Mouse (Mus musculus) embryonic facial prominence, embryonic 12.5 days (tissue): ENCODE measurements around the gene Myo18b. TPM values are rescaled to one million over a fixed set of nuclear protein-coding genes. Genes with fewer than 3 reads are reported as not detected.

Source experiments
- ATAC-seq: fragments of 200-750 bp; cut with Nextera tagmentation; 2 replicates; pipeline ENCODE4 v1.8.0; 2017; ENCODE audit not compliant: insufficient number of reproducible peaks, insufficient read depth, low FRiP score, low TSS enrichment
- H3K27ac ChIP-seq: fragments of 300-500 bp; sonication (generic); 2 replicates; pipeline ENCODE4 v1.5.1; 2016; ENCODE audit warnings: mild to moderate bottlenecking
- H3K27me3 ChIP-seq: fragments of 300-500 bp; sonication (generic); 2 replicates; pipeline ENCODE4 v1.6.1; 2016; ENCODE audit warnings: mild to moderate bottlenecking, moderate library complexity
- H3K36me3 ChIP-seq: fragments of 300-500 bp; sonication (generic); 2 replicates; pipeline ENCODE4 v1.6.1; 2016; ENCODE audit warnings: mild to moderate bottlenecking
- H3K4me1 ChIP-seq: fragments of 300-500 bp; sonication (generic); 2 replicates; pipeline ENCODE4 v1.6.1; 2016
- H3K4me2 ChIP-seq: fragments of 300-500 bp; sonication (generic); replicated peaks from 2 replicates; pipeline ENCODE4 v1.6.1; 2016; ENCODE audit warnings: mild to moderate bottlenecking, moderate library complexity
- H3K4me3 ChIP-seq: fragments of 300-500 bp; sonication (generic); 2 replicates; pipeline ENCODE4 v1.5.1; 2016; ENCODE audit warnings: mild to moderate bottlenecking
- H3K9ac ChIP-seq: fragments of 300-500 bp; sonication (generic); 2 replicates; pipeline ENCODE4 v1.6.1; 2016; ENCODE audit warnings: mild to moderate bottlenecking, moderate library complexity
- H3K9me3 ChIP-seq: fragments of 300-500 bp; sonication (generic); 2 replicates; pipeline ENCODE4 v1.6.1; 2016; ENCODE audit warnings: mild to moderate bottlenecking, moderate library complexity
- WGBS: fragments of 180-500 bp; shearing (Covaris S2); methylation state at CpG from one replicate; pipeline ENCODE4 v1.1.7; 2016; 5-methylcytosine and 5-hydroxymethylcytosine counted together
- polyA plus RNA-seq: library from polyadenylated mRNA; unstranded; fragments of >200 nt; fragmentation: Nextera tagmentation; extraction: Ambion mirVana; gene quantifications from 2 replicates; pipeline ENCODE4 v1.2.1, GENCODE M21; 2016

Gene Myo18b
- polyA plus RNA-seq, 1 experiment from 2014 or later, result 0.75 TPM

GRCm38 (mm10) chr5:112687100-112687818 is 208.9 kb downstream of the Myo18b start:
- WGBS, result 60% methylated on average over 4 of the region's 4 CpGs
- no peak overlapping the region for H3K27ac ChIP-seq

GRCm38 (mm10) chr5:112686309-112687099 is 209.7 kb downstream of the Myo18b start:
- H3K9me3 ChIP-seq, result no peaks in the 10 kb centered on the region
- no peak overlapping the region for H3K4me3 ChIP-seq
- H3K9ac ChIP-seq, result no peak overlapping the region
- H3K36me3 ChIP-seq, result no peaks in the 10 kb centered on the region
- no peak for ATAC-seq
- H3K4me2 ChIP-seq, result no peak overlapping the region
- no peak overlapping the region for H3K27ac ChIP-seq
- no peaks in the 10 kb centered on the region for H3K27me3 ChIP-seq
- H3K4me1 ChIP-seq, result no peaks in the 10 kb centered on the region
- 77% methylated on average over 14 of the region's 14 CpGs for WGBS

More at GRCm38 (mm10) chr5:112687100-112687818, 208.9 kb downstream of the Myo18b start:
- Histone ChIP-seq H3K9me3 (no peaks in the 10 kb centered on the region), H3K27me3 (no peaks in the 10 kb centered on the region), H3K4me2 (no peak overlapping the region), H3K9ac (no peak overlapping the region), H3K36me3 (no peaks in the 10 kb centered on the region), H3K4me3 (no peak overlapping the region), H3K4me1 (no peaks in the 10 kb centered on the region)
- no peak for ATAC-seq

- Histone ChIP-seq H3K9ac (no peak overlapping the region), H3K36me3 (no peaks in the 10 kb centered on the region), H3K27ac (no peak overlapping the region), H3K27me3 (no peaks in the 10 kb centered on the region), H3K4me2 (no peak overlapping the region), H3K9me3 (no peaks in the 10 kb centered on the region), H3K4me3 (no peak overlapping the region), H3K4me1 (no peaks in the 10 kb centered on the region)
- WGBS, result 96% methylated on average over 2 of the region's 2 CpGs
- ATAC-seq, result no peak
Measured at GRCm38 (mm10) chr5:112679251-112679650, 216.9 kb downstream of the Myo18b start.

GRCm38 (mm10) chr5:112678153-112678552 is 218.0 kb downstream of the Myo18b start:
- Histone ChIP-seq H3K4me1 (no peaks in the 10 kb centered on the region), H3K36me3 (no peaks in the 10 kb centered on the region), H3K4me2 (no peak overlapping the region), H3K27me3 (no peaks in the 10 kb centered on the region), H3K9ac (no peak overlapping the region), H3K27ac (no peak overlapping the region), H3K4me3 (no peak overlapping the region), H3K9me3 (no peaks in the 10 kb centered on the region)
- no peak for ATAC-seq
- WGBS, result 72% methylated on average over 4 of the region's 4 CpGs

GRCm38 (mm10) chr5:112674806-112675205 is 221.4 kb downstream of the Myo18b start:
- ATAC-seq, result no peak
- no peaks in the 10 kb centered on the region for H3K27me3 ChIP-seq
- no peaks in the 10 kb centered on the region for H3K4me1 ChIP-seq
- WGBS, result 83% methylated on average over 5 of the region's 5 CpGs
- H3K9me3 ChIP-seq, result no peaks in the 10 kb centered on the region
- no peak overlapping the region for H3K9ac ChIP-seq
- H3K27ac ChIP-seq, result no peak overlapping the region
- H3K4me2 ChIP-seq, result no peak overlapping the region
- no peak overlapping the region for H3K4me3 ChIP-seq
- no peaks in the 10 kb centered on the region for H3K36me3 ChIP-seq

GRCm38 (mm10) chr5:112672457-112672856 is 223.7 kb downstream of the Myo18b start:
- no peaks in the 10 kb centered on the region for H3K27me3 ChIP-seq
- no peak overlapping the region for H3K9ac ChIP-seq
- no peak for ATAC-seq
- WGBS, result 58% methylated on average over 7 of the region's 7 CpGs
- no peak overlapping the region for H3K4me3 ChIP-seq
- no peaks in the 10 kb centered on the region for H3K36me3 ChIP-seq
- H3K4me2 ChIP-seq, result no peak overlapping the region
- no peaks in the 10 kb centered on the region for H3K9me3 ChIP-seq
- H3K27ac ChIP-seq, result no peak overlapping the region
- no peaks in the 10 kb centered on the region for H3K4me1 ChIP-seq

GRCm38 (mm10) chr5:112671961-112672360 is 224.2 kb downstream of the Myo18b start:
- Histone ChIP-seq H3K4me3 (no peak overlapping the region), H3K9me3 (no peaks in the 10 kb centered on the region), H3K4me2 (no peak overlapping the region), H3K27ac (no peak overlapping the region), H3K4me1 (peaks cover 3% of the 10 kb centered on the region; the same call in 1 of the 2 replicates), H3K27me3 (no peaks in the 10 kb centered on the region), H3K9ac (no peak overlapping the region), H3K36me3 (no peaks in the 10 kb centered on the region)
- no peak for ATAC-seq
- 46% methylated on average over 2 of the region's 2 CpGs for WGBS

- Histone ChIP-seq H3K4me3 (no peak overlapping the region), H3K36me3 (no peaks in the 10 kb centered on the region), H3K27ac (no peak overlapping the region), H3K4me1 (peaks cover 15% of the 10 kb centered on the region), H3K4me2 (no peak overlapping the region), H3K9me3 (no peaks in the 10 kb centered on the region), H3K27me3 (no peaks in the 10 kb centered on the region), H3K9ac (no peak overlapping the region)
- no peak for ATAC-seq
- whole genome bisulfite sequencing, result 69% methylated on average over 8 of the region's 8 CpGs
Measured at GRCm38 (mm10) chr5:112667153-112667552, 229.0 kb downstream of the Myo18b start.

GRCm38 (mm10) chr5:112665661-112666060 is 230.5 kb downstream of the Myo18b start:
- Histone ChIP-seq H3K27me3 (no peaks in the 10 kb centered on the region), H3K4me2 (no peak overlapping the region), H3K36me3 (no peaks in the 10 kb centered on the region), H3K4me3 (no peak overlapping the region), H3K27ac (no peak overlapping the region), H3K9me3 (no peaks in the 10 kb centered on the region), H3K4me1 (peaks cover 15% of the 10 kb centered on the region), H3K9ac (no peak overlapping the region)
- no peak for ATAC-seq
- WGBS, result 43% methylated on average over 7 of the region's 7 CpGs

GRCm38 (mm10) chr5:112663701-112664100 is 232.5 kb downstream of the Myo18b start:
- no peak overlapping the region for H3K4me3 ChIP-seq
- WGBS, result 10% methylated on average over 1 of the region's 1 CpGs
- H3K27ac ChIP-seq, result peak overlapping the region; percentile 50
- no peak overlapping the region for H3K9ac ChIP-seq
- H3K4me1 ChIP-seq, result peaks cover 15% of the 10 kb centered on the region
- no peaks in the 10 kb centered on the region for H3K9me3 ChIP-seq
- no peak overlapping the region for H3K4me2 ChIP-seq
- H3K27me3 ChIP-seq, result no peaks in the 10 kb centered on the region
- no peaks in the 10 kb centered on the region for H3K36me3 ChIP-seq
- no peak for ATAC-seq

GRCm38 (mm10) chr5:112660924-112661431 is 235.2 kb downstream of the Myo18b start:
- no peak overlapping the region for H3K9ac ChIP-seq
- 32% methylated on average over 10 of the region's 10 CpGs for WGBS
- H3K27me3 ChIP-seq, result peaks cover 14% of the 10 kb centered on the region; the same call in 1 of the 2 replicates
- H3K9me3 ChIP-seq, result no peaks in the 10 kb centered on the region
- peak; percentile 67; the same call in 1 of the 2 replicates for ATAC-seq
- H3K27ac ChIP-seq, result no peak overlapping the region
- peaks cover 18% of the 10 kb centered on the region for H3K4me1 ChIP-seq
- no peaks in the 10 kb centered on the region for H3K36me3 ChIP-seq
- H3K4me3 ChIP-seq, result no peak overlapping the region
- no peak overlapping the region; the same call in 1 of the 2 replicates for H3K4me2 ChIP-seq

- H3K4me2 ChIP-seq, result no peak overlapping the region
- no peak overlapping the region for H3K9ac ChIP-seq
- H3K27ac ChIP-seq, result no peak overlapping the region
- H3K27me3 ChIP-seq, result peaks cover 28% of the 10 kb centered on the region
- no peaks in the 10 kb centered on the region for H3K9me3 ChIP-seq
- H3K4me1 ChIP-seq, result peaks cover 30% of the 10 kb centered on the region
- no peak overlapping the region for H3K4me3 ChIP-seq
- WGBS, result 18% methylated on average over 4 of the region's 4 CpGs
- no peak for ATAC-seq
- no peaks in the 10 kb centered on the region for H3K36me3 ChIP-seq
Measured at GRCm38 (mm10) chr5:112659295-112659694, 236.9 kb downstream of the Myo18b start.
